Mouse (Mus musculus): ENCODE data around the gene Cox8c.

DNA sequence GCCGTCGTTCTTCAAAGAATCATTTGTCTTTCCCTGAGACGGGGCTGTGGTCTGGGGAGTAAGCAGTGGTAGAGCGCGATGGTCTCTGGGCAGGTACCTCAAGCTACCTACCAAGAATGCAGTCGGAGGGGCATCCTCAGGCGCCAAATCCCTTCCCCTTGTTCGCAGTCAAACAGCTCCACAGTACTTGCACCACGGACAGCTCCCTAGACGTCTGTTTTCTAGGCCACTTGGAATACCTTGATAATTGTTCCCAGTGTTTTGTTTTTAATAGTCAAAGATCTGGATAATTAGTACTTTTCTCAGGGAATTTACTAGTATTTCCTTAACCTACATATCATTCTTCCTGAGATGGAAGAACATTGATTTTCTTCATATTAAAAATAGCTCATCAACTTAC lies 48.7 kb downstream of the Cox8c start:
- no peak for TF ChIP-seq POLR2A (IDR thresholded peaks at IDR 0.05; ENCODE audit: low read depth, low read length)
- TF ChIP-seq CTCF (IDR thresholded peaks at IDR 0.05; ENCODE audit: extremely low read depth, insufficient read length, insufficient replicate concordance, low read depth, low read length) = no peak

All from small intestine, adult 2 months (tissue).